Mouse (Mus musculus) kidney, adult 2 months (tissue): ENCODE data around the gene 1700011L22Rik. TPM values are rescaled to one million over a fixed set of nuclear protein-coding genes. Genes with fewer than 3 reads are reported as not detected.

Source experiments
- DNase-seq: peaks from one replicate; pipeline ENCODE4 v3.0.0; 2021
- H3K27ac ChIP-seq: fragments of 200-500 bp; 2 replicates; pipeline ENCODE4 v1.5.1; 2012; ENCODE audit warnings: low read depth, low read length, control low read depth, inconsistent platforms; ENCODE audit not compliant: insufficient read depth
- H3K27me3 ChIP-seq: fragments of 200-500 bp; replicated peaks from 2 replicates; pipeline ENCODE4 v1.6.1; 2012; ENCODE audit warnings: mild to moderate bottlenecking, moderate library complexity, low read length, inconsistent platforms; ENCODE audit not compliant: control insufficient read depth, insufficient read depth
- H3K36me3 ChIP-seq: fragments of 200-500 bp; 2 replicates; pipeline ENCODE4 v1.6.1; 2012; ENCODE audit warnings: mild to moderate bottlenecking, moderate library complexity, low read length, inconsistent platforms; ENCODE audit not compliant: control insufficient read depth, insufficient read depth
- H3K4me1 ChIP-seq: fragments of 200-500 bp; 2 replicates; pipeline ENCODE4 v1.6.1; 2011; ENCODE audit warnings: low read length; ENCODE audit not compliant: control insufficient read depth, insufficient read depth
- H3K4me3 ChIP-seq: fragments of 200-500 bp; 2 replicates; pipeline ENCODE4 v1.5.1; 2011; ENCODE audit warnings: mild to moderate bottlenecking, low read depth, low read length, control low read depth; ENCODE audit not compliant: insufficient read depth
- CTCF ChIP-seq: fragments of 200-500 bp; conservative IDR thresholded peaks from 2 replicates; pipeline ENCODE4 v1.5.1; 2011; ENCODE audit warnings: low read depth, mild to moderate bottlenecking, control low read depth, low read length, moderate library complexity, mixed read lengths; ENCODE audit not compliant: insufficient read depth, insufficient read length
- POLR2A ChIP-seq: fragments of 200-500 bp; IDR thresholded peaks from one replicate; pipeline ENCODE4 v1.6.1; 2011; ENCODE audit warnings: low read depth, low read length, control low read depth
- WGBS: fragments of 180-500 bp; shearing (Covaris S2); methylation state at CpG from one replicate; pipeline ENCODE4 v1.1.7; 2018; 5-methylcytosine and 5-hydroxymethylcytosine counted together
- polyA plus RNA-seq: library from polyadenylated mRNA; depleted of rRNA; stranded (reverse); fragments of >200 nt; gene quantifications from 2 replicates; pipeline ENCODE4 v1.2.3, GENCODE M21; 2012

Gene 1700011L22Rik
- polyA plus RNA-seq, 1 experiment, result not detected

DNA sequence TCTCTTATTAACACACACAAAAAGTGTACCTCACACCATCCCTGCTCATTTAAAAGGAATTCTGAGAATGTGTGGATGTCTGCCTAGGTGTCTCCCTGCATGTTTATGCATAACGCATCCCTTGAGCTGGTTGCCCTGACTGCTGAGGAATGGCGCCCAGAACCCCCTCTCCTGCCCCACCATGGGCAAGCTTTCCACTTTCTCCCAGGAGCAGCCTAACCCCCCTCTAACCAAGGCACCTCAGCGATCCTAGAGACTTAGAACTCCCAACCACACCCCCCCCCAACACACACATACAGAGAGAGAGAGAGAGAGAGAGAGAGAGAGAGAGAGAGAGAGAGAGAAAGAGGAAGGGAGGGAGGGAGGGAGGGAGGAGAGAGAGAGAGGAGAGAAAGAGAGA, 40.2 kb downstream of the 1700011L22Rik start:
- no peak for DNase-seq
- TF ChIP-seq CTCF (no peak), POLR2A (no peak)
- WGBS, result 67% methylated on average over 3 of the region's 3 CpGs
- Histone ChIP-seq H3K4me1 (peaks cover 4% of the 10 kb centered on the region; the same call in 1 of the 2 replicates), H3K4me3 (no peak overlapping the region), H3K27me3 (no peaks in the 10 kb centered on the region), H3K27ac (no peak overlapping the region), H3K36me3 (no peaks in the 10 kb centered on the region)

DNA sequence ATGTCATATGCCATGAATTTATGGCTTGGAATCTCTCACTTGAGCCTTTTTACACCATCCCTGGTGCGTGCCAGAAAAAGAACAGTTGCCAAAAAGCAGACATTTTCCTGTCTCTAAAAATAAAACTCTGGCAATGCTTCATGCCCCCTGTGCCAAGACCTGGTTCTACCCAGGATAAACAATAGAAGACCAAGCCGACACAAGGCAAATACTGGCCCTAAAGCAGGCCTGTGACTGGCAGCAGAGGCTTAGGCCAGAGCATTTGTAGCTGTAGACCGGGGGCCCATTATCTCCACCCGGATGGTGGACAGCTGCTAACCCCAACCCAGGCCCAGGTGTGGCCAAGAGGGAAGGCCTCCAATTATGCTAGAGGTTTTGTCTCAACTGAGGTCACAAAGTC, 41.5 kb downstream of the 1700011L22Rik start:
- Histone ChIP-seq H3K27me3 (no peaks in the 10 kb centered on the region), H3K4me3 (no peak overlapping the region), H3K36me3 (no peaks in the 10 kb centered on the region), H3K27ac (no peak overlapping the region), H3K4me1 (peaks cover 4% of the 10 kb centered on the region; the same call in 1 of the 2 replicates)
- WGBS, result 51% methylated on average over 4 of the region's 4 CpGs
- peak; percentile 46 for DNase-seq
- no peak for TF ChIP-seq CTCF
- TF ChIP-seq POLR2A, result no peak

GRCm38 (mm10) chr8:79201446-79202147, 46.8 kb downstream of the 1700011L22Rik start:
- no peak for DNase-seq
- no peak overlapping the region for H3K4me3 ChIP-seq
- H3K27me3 ChIP-seq, result no peaks in the 10 kb centered on the region
- TF ChIP-seq POLR2A (no peak), CTCF (no peak)
- 82% methylated on average over 11 of the region's 11 CpGs for WGBS
- no peaks in the 10 kb centered on the region for H3K36me3 ChIP-seq
- H3K27ac ChIP-seq, result no peak overlapping the region
- no peaks in the 10 kb centered on the region for H3K4me1 ChIP-seq

- H3K27me3 ChIP-seq, result no peaks in the 10 kb centered on the region
- no peaks in the 10 kb centered on the region for H3K36me3 ChIP-seq
- no peaks in the 10 kb centered on the region for H3K4me1 ChIP-seq
- H3K4me3 ChIP-seq, result no peak overlapping the region
- DNase-seq, result no peak
- 70% methylated on average over 3 of the region's 3 CpGs for WGBS
- H3K27ac ChIP-seq, result no peak overlapping the region
- no peak for TF ChIP-seq POLR2A
- TF ChIP-seq CTCF, result no peak
These were observed 49.7 kb downstream of the 1700011L22Rik start for GRCm38 (mm10) chr8:79198675-79199074.

GRCm38 (mm10) chr8:79196481-79196880, 51.9 kb downstream of the 1700011L22Rik start:
- no peaks in the 10 kb centered on the region for H3K4me1 ChIP-seq
- 79% methylated on average over 4 of the region's 4 CpGs for WGBS
- H3K36me3 ChIP-seq, result no peaks in the 10 kb centered on the region
- H3K27me3 ChIP-seq, result no peaks in the 10 kb centered on the region
- H3K4me3 ChIP-seq, result no peak overlapping the region
- no peak overlapping the region for H3K27ac ChIP-seq
- DNase-seq, result no peak
- TF ChIP-seq POLR2A (no peak), CTCF (no peak)

DNA sequence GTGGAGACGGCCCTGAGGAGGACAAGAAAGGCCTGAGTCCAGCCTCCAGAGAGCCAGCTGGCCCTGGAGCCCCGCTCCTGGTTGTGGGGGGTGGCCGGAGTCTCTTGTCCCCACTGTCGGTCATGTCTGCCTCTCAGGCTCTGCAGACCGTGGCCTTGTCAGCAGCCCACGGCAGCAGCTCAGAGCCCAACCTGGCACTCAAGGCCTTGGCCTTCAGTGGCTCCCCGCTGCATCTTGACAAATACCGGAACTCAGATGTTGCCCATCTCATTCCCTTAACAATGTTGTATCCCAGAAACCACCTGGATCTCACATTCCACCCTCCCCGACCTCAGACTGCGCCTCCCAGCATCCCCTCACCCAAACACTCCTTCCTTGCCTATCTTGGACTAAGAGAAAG, 58.3 kb downstream of the 1700011L22Rik start:
- H3K27ac ChIP-seq, result no peak overlapping the region
- no peaks in the 10 kb centered on the region for H3K4me1 ChIP-seq
- no peak for TF ChIP-seq CTCF
- TF ChIP-seq POLR2A, result no peak
- H3K4me3 ChIP-seq, result no peak overlapping the region
- no peaks in the 10 kb centered on the region for H3K27me3 ChIP-seq
- H3K36me3 ChIP-seq, result no peaks in the 10 kb centered on the region; the same call in 1 of the 2 replicates
- 93% methylated on average over 10 of the region's 10 CpGs for WGBS
- no peak for DNase-seq

DNA sequence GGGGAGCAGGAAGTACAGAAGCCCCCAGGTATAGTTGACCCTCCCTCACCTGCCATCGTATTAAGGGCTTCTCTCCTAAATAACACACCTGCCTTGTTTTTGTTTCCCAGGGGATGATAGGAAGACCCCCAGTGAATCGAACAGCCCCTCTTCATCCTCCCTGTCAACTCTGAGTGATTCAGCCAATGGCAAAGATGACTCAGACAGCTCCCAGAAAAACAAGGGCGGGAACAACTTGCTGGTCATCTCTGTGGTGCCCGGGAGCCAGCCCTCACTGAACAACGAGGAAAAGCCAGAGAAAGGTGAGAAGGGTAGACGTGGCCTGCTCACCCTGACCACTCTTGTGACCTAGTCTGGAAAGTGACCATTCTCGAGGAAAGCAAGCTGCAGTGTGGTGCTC, 62.9 kb downstream of the 1700011L22Rik start:
- 80% methylated on average over 7 of the region's 7 CpGs for WGBS
- Histone ChIP-seq H3K4me1 (no peaks in the 10 kb centered on the region), H3K27ac (no peak overlapping the region), H3K27me3 (no peaks in the 10 kb centered on the region), H3K36me3 (no peaks in the 10 kb centered on the region; the same call in 1 of the 2 replicates), H3K4me3 (no peak overlapping the region)
- no peak for DNase-seq
- TF ChIP-seq CTCF (no peak), POLR2A (no peak)

GRCm38 (mm10) chr8:79179678-79180077, 68.7 kb downstream of the 1700011L22Rik start:
- WGBS, result 88% methylated on average over 6 of the region's 6 CpGs
- H3K27me3 ChIP-seq, result no peaks in the 10 kb centered on the region
- no peak for TF ChIP-seq CTCF
- no peak for TF ChIP-seq POLR2A
- H3K36me3 ChIP-seq, result no peaks in the 10 kb centered on the region
- no peak for DNase-seq
- H3K27ac ChIP-seq, result no peak overlapping the region
- no peaks in the 10 kb centered on the region for H3K4me1 ChIP-seq
- no peak overlapping the region for H3K4me3 ChIP-seq
